Mouse (Mus musculus) liver, postnatal 0 days (tissue): ENCODE results near the gene Igsf3.

Experiments used
- CTCF ChIP-seq: sonication (generic); IDR thresholded peaks from 2 replicates; pipeline ENCODE4 v1.5.1; 2016; ENCODE audit warnings: antibody characterized with exemption, low read depth
- EP300 ChIP-seq: IDR thresholded peaks from 2 replicates; pipeline ENCODE4 v1.6.1; 2016; ENCODE audit warnings: antibody characterized with exemption, low read depth, mild to moderate bottlenecking

DNA sequence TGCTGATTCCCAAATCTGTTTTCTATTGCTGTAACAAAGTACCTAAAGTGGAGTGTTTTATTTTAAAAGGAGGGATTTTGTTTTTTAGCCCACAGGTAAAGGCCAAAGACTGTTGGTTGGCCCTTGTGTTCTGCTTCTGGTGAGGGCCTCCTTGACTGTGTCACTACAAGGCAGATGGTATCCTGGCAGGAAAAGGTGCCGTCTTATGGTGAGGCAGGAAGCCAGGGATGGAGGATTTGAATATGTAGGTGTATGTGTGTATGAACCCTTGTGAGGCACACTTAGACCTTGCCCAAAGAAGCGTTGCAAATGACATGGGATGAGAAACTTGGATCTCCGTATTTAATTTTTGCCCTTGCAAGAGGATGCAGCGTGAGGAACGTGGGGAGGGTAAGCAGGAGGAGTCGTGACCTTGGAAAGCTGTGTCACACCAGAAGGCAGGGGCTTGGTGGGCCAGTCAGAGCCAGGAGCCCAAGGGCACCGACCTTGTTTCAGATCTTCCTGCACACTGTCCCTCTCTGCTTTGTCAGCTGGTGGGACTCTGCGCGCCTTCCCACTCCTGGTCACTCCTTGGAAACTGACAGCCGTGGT, 47.5 kb downstream of the Igsf3 start:
- TF ChIP-seq CTCF (no peak), EP300 (no peak)
